Mouse (Mus musculus) liver, embryonic 14.5 days (tissue): ENCODE data around the gene Gnptab. TPM values are rescaled to one million over a fixed set of nuclear protein-coding genes. Genes with fewer than 3 reads are reported as not detected.

ENCODE experiments used
- ATAC-seq: fragments of 200-750 bp; cut with Nextera tagmentation; 2 replicates; pipeline ENCODE4 v1.8.0; 2017; ENCODE audit warnings: moderate number of reproducible peaks, mild to moderate bottlenecking, moderate library complexity; ENCODE audit not compliant: insufficient read depth
- DNase-seq, 3 experiments: peaks; one replicate each; pipeline ENCODE4 v3.0.0-alpha.2; 2012 to 2013; ENCODE audit warnings: low read depth in 3 of 3, low spot score in 3 of 3
- H3K27ac ChIP-seq: fragments of 300-500 bp; sonication (generic); 2 replicates; pipeline ENCODE4 v1.5.1; 2014; ENCODE audit warnings: moderate library complexity, mild to moderate bottlenecking, control low read depth, inconsistent platforms
- H3K27me3 ChIP-seq: fragments of 300-500 bp; sonication (generic); 2 replicates; pipeline ENCODE4 v1.6.1; 2014; ENCODE audit warnings: mild to moderate bottlenecking, low read length, moderate library complexity; ENCODE audit not compliant: control insufficient read depth, insufficient read depth
- H3K36me3 ChIP-seq: fragments of 300-500 bp; sonication (generic); replicated peaks from 2 replicates; pipeline ENCODE4 v1.6.1; 2014; ENCODE audit warnings: low read depth; ENCODE audit not compliant: control insufficient read depth, insufficient read depth
- H3K4me1 ChIP-seq, 2 experiments: fragments of 200-500 bp in 1 of 2; fragments of 300-500 bp in 1 of 2; sonication (generic) in 1 of 2; replicated peaks; 2 replicates each; pipeline ENCODE4 v1.6.1; 2012 to 2014; ENCODE audit warnings: antibody characterized with exemption in 1 of 2, inconsistent platforms in 1 of 2, low read length in 1 of 2; ENCODE audit not compliant: control insufficient read depth in 2 of 2, insufficient read depth in 2 of 2
- H3K4me2 ChIP-seq: fragments of 300-500 bp; sonication (generic); 2 replicates; pipeline ENCODE4 v1.6.1; 2014; ENCODE audit warnings: low read depth, mild to moderate bottlenecking, control low read depth, moderate library complexity
- H3K4me3 ChIP-seq, 2 experiments: fragments of 200-500 bp in 1 of 2; fragments of 300-500 bp in 1 of 2; sonication (generic) in 1 of 2; 2 replicates each; pipeline ENCODE4 v1.5.1; 2012 to 2014; ENCODE audit warnings: low read depth in 2 of 2, low read length in 2 of 2, mild to moderate bottlenecking in 2 of 2, control low read depth in 1 of 2, inconsistent platforms in 1 of 2, moderate library complexity in 1 of 2; ENCODE audit not compliant: insufficient read depth in 1 of 2
- H3K9ac ChIP-seq: fragments of 300-500 bp; sonication (generic); replicated peaks from 2 replicates; pipeline ENCODE4 v1.6.1; 2014; ENCODE audit warnings: mild to moderate bottlenecking, control low read depth, moderate library complexity
- H3K9me3 ChIP-seq: fragments of 300-500 bp; sonication (generic); 2 replicates; pipeline ENCODE4 v1.6.1; 2016; ENCODE audit warnings: low read length, mixed read lengths; ENCODE audit not compliant: control insufficient read depth
- CTCF ChIP-seq: IDR thresholded peaks from 2 replicates; pipeline ENCODE4 v1.5.1; 2016; ENCODE audit warnings: antibody characterized with exemption, low read depth, control low read depth
- EP300 ChIP-seq: IDR thresholded peaks from 2 replicates; pipeline ENCODE4 v1.6.1; 2016; ENCODE audit warnings: antibody characterized with exemption, low read depth
- WGBS: fragments of 180-500 bp; shearing (Covaris S2); extraction: QIAGEN DNeasy Blood & Tissue Kit; methylation state at CpG from one replicate; pipeline ENCODE4 v1.1.7; 2014; ENCODE audit not compliant: insufficient replicate concordance; 5-methylcytosine and 5-hydroxymethylcytosine counted together
- polyA plus RNA-seq, 2 experiments: library from polyadenylated mRNA; depleted of rRNA in 1 of 2; stranded (reverse) in 1 of 2; unstranded in 1 of 2; fragments of >200 nt; fragmentation: Nextera tagmentation in 1 of 2; extraction: Ambion mirVana in 1 of 2; gene quantifications; 2 replicates each; pipeline versions ENCODE4 v1.2.1 to v1.2.3; 2012 to 2014

Gene Gnptab
- polyA plus RNA-seq, 2 experiments = 2.3 to 4.9 TPM

DNA sequence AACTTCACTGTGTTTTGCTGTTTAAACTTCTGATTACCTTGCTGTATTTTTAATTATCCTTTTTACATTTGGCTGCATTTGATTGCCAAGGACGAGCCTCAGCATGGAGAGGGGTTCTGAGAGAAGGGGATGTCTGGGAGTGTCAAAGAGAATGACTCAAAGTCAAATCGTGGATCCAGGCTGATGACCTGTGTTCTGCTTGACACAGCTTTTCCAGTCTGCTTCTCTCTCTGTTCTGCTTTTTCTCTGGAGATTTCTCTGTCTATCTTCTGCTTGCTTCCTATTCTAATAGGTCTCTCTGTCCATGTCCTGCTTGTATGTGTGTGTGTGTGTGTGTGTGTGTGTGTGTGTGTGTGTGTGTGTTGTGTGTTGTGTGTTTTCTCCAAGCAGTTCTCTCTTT, 30.8 kb downstream of the Gnptab start:
- Histone ChIP-seq H3K9ac (no peak overlapping the region), H3K4me2 (no peak overlapping the region), H3K4me3 (no peak overlapping the region), H3K27ac (no peak overlapping the region), H3K36me3 (no peaks in the 10 kb centered on the region), H3K4me1 (no peaks in the 10 kb centered on the region), H3K27me3 (no peaks in the 10 kb centered on the region), H3K9me3 (no peaks in the 10 kb centered on the region)
- no peak for TF ChIP-seq EP300
- TF ChIP-seq CTCF = no peak
- no peak for ATAC-seq
- WGBS = 36% methylated on average over 2 of the region's 2 CpGs
- DNase-seq = no peak

DNA sequence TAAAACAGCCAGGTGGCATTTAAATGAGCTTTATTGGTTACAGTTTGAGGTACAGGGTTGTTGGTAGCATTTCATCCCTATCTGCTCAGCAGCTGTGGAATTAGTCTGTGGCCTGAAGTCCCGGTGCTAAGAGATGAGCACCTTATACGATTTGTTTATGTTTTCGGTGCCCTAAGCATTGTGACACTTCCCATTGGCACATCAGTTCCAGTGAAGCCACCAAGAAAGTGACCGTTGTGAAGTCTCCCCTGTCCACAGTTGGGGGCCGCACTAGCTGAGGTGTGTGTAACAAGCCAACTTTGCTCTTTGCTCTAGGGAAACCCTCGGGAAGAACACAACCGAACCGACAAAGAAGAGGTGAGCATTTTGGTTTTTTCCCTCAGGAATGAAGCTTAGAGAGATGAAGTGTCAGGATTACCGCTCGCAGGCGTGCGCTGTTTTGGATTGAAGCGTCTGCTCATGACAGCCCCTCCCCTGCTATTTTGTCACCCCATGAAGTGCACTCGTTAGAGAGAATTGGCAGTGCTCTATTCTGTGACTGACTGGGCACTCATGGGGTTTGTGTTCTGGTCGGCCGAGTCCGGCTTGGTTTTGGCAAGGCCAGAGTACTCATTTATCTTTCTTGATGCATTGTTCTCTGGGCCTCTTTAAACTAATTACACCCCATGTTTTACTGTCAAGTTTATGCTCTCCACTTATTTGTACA, 33.5 kb downstream of the Gnptab start:
- Histone ChIP-seq H3K36me3 (no peaks in the 10 kb centered on the region), H3K4me2 (no peak overlapping the region), H3K9ac (no peak overlapping the region), H3K4me1 (no peaks in the 10 kb centered on the region; a peak in 1 of 4 replicates), H3K9me3 (no peaks in the 10 kb centered on the region), H3K27ac (no peak overlapping the region), H3K27me3 (no peaks in the 10 kb centered on the region), H3K4me3 (no peak overlapping the region)
- TF ChIP-seq EP300 (no peak), CTCF (no peak)
- ATAC-seq = no peak
- WGBS = 79% methylated on average over 17 of the region's 17 CpGs
- no peak for DNase-seq

- no peaks in the 10 kb centered on the region; a peak in 1 of 4 replicates for H3K4me1 ChIP-seq
- H3K9ac ChIP-seq = no peak overlapping the region
- H3K27ac ChIP-seq = no peak overlapping the region
- TF ChIP-seq EP300 (no peak), CTCF (no peak)
- no peaks in the 10 kb centered on the region; the same call in 1 of the 2 replicates for H3K36me3 ChIP-seq
- 56% methylated on average over 5 of the region's 5 CpGs for WGBS
- DNase-seq = peak in 1 of 3 experiments; percentile 14
- ATAC-seq = no peak
- no peak overlapping the region for H3K4me2 ChIP-seq
- no peaks in the 10 kb centered on the region for H3K27me3 ChIP-seq
- H3K9me3 ChIP-seq = no peaks in the 10 kb centered on the region
- no peak overlapping the region for H3K4me3 ChIP-seq
Measured at GRCm38 (mm10) chr10:88417686-88418085, 38.8 kb downstream of the Gnptab start.

GRCm38 (mm10) chr10:88420141-88420541, 41.2 kb downstream of the Gnptab start:
- no peak overlapping the region for H3K4me3 ChIP-seq
- 68% methylated on average over 11 of the region's 11 CpGs for WGBS
- H3K9me3 ChIP-seq = no peaks in the 10 kb centered on the region
- ATAC-seq = no peak
- H3K27me3 ChIP-seq = no peaks in the 10 kb centered on the region
- no peak overlapping the region for H3K4me2 ChIP-seq
- no peak overlapping the region for H3K27ac ChIP-seq
- H3K36me3 ChIP-seq = no peaks in the 10 kb centered on the region; the same call in 1 of the 2 replicates
- TF ChIP-seq CTCF (no peak), EP300 (no peak)
- H3K4me1 ChIP-seq = no peaks in the 10 kb centered on the region; a peak in 1 of 4 replicates
- H3K9ac ChIP-seq = no peak overlapping the region
- no peak for DNase-seq

- 70% methylated on average over 19 of the region's 19 CpGs for WGBS
- no peaks in the 10 kb centered on the region for H3K9me3 ChIP-seq
- no peak for ATAC-seq
- no peak overlapping the region for H3K4me3 ChIP-seq
- no peak overlapping the region for H3K4me2 ChIP-seq
- H3K4me1 ChIP-seq = no peaks in the 10 kb centered on the region; a peak in 1 of 4 replicates
- no peak for DNase-seq
- H3K27me3 ChIP-seq = no peaks in the 10 kb centered on the region
- H3K27ac ChIP-seq = no peak overlapping the region
- no peak overlapping the region for H3K9ac ChIP-seq
- H3K36me3 ChIP-seq = no peaks in the 10 kb centered on the region; the same call in 1 of the 2 replicates
- no peak for TF ChIP-seq EP300
- TF ChIP-seq CTCF = no peak
Measured at GRCm38 (mm10) chr10:88420655-88421435, 41.9 kb downstream of the Gnptab start.
